Mouse (Mus musculus) ovary, postnatal 10 days (tissue): ENCODE measurements around the gene Pkd1.

Experiments
- DNase-seq: peaks from one replicate; pipeline ENCODE4 v3.0.0; 2022; ENCODE audit warnings: low spot score

Pkd1 gene

DNA sequence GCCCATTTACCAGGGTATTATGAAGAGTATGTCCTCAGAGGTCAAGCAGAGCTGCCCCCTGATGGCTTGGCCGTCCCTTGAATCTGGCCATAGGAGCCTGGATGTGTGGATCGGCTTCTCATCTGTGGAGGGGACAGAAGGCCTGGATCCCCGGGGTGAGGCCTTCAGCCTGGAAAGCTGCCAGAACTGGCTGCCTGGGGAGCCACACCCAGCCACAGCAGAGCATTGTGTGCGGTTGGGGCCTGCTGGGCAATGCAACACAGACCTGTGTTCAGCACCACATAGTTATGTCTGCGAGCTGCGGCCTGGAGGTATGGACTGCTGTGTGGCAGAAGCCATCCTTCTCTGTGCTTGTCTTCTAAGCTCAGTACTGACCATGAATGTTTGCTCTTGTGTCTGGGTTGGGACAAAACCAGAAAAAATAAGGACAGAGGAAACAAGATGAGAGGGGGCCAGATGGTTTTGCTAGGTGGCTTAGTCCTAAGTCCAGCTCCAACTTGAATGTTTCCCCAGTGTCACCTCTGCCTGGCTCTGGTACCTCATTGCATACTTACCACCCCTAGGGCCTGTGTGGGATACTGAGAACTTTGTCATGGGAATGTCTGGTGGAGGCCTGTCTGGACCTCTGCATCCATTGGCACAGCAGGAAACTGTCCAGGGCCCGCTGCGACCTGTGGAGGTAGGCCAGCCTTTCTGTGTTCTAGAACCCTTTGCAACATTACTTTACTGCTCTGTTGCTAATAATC, 17.6 kb downstream of the Pkd1 start:
- DNase-seq, result no peak

DNA sequence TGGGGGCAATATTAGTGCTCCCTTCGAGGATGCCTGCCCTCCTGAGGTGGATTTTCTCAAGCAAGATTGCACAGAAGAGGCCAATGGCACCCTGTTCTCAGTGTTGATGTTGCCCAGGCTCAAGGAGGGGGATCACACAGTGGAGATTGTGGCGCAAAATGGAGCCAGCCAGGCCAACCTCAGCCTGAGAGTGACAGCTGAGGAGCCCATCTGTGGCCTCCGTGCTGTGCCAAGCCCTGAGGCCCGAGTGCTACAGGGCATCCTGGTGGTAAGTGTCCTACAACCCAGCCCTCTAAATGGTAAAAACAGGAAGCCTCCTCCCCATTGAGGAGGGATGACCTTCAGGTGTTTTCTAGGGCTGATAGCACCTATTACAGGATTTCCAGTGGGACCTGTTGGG, 20.2 kb downstream of the Pkd1 start:
- DNase-seq, result no peak

DNA sequence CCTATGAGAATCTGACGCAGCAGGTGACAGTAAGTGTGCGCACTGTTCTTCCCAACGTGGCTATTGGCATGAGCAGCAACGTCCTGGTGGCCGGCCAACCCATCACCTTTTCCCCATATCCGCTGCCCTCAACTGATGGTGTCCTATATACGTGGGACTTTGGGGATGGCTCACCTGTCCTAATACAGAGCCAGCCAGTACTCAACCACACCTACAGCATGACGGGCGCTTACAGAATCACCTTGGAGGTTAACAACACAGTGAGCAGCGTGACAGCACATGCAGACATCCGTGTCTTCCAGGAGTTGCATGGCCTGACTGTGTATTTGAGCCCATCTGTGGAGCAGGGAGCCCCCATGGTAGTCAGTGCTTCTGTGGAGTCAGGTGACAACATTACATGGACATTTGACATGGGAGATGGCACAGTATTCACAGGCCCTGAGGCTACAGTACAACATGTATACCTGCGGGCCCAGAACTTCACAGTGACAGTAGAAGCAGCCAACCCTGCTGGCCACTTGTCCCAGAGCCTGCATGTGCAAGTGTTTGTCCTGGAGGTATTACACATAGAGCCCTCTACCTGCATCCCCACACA, 23.1 kb downstream of the Pkd1 start:
- no peak for DNase-seq

DNA sequence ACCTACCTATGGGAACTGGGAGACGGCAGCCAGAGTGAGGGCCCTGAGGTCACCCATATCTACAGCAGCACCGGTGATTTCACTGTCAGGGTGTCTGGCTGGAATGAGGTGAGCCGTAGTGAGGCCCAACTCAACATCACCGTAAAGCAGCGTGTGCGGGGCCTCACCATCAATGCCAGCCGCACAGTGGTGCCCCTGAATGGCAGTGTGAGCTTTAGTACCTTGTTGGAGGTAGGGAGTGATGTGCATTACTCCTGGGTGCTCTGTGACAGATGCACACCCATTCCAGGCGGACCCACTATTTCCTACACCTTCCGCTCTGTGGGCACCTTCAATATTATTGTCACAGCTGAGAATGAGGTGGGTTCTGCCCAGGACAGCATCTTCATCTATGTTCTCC, 24.2 kb downstream of the Pkd1 start:
- DNase-seq, result no peak

DNA sequence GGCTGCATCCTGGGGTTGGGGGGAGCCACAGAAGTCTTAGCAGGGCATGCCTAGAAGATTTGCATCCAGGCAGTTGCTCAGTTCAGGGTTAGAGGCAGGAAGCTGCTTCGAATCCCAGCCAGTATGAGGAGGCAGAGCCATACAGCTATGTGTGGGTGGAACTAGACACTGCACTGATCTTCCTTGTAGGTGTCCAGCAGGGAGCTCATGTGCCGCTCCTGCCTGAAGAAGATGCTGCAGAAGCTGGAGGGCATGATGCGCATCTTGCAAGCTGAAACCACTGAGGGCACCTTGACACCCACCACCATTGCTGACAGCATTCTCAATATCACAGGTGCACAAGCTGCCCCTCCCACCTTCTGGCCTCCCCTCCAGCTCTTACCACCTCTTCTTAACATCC, 29.9 kb downstream of the Pkd1 start:
- no peak for DNase-seq

DNA sequence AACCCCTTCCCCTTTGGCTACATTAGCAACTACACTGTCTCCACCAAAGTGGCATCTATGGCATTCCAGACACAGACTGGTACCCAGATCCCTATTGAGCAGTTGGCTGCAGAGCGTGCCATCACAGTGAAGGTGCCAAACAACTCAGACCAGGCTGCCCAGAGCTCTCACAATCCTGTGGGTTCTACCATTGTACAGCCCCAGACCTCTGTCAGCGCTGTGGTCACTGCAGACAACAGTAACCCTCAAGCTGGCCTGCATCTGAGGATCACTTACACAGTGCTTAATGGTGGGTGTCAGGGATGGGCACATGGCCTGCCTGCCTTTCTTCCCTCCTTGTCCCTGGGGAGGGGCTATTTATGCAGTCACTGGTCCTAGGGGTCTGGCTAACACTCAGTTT, 30.7 kb downstream of the Pkd1 start:
- no peak for DNase-seq

DNA sequence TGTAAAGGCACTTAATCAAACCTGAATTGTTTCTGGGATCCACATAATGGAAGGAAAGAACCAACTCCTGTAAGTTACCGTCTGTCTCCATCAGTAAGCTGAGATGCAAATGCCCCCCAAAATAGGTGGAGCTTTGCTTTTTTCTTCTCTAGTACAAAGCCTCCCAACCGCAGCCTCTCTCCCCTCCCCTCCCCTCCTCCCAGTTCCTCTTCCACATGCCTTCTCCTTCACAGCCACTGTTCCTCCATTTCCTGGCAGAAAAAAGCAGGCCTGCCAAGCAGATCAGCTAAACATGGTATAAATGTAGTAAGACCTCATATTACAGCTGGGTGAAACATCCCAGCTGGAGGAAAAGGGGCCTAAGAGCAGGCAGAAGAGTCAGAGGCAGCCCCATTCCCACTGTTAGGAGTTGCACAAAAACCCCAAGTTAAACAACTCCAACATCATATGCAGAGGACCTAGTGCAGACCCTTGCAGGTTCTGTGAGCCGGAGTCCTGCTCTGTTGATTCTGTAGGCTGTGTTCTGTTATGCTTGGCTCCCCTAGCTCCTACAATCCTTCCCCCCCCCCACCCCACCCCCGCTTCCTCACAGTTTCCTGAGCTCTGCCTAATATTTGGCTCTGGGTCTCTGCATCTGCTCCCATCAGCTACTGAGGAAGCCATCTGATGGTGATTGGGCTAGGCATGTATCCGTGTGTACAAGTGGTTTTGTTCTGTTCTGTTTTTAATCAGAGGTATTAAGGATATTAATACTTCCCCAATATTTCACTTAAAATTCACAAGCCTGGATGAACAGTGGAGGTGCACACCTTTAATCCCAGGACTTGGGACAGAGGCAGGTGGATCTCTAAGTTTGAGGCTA, 34.2 kb downstream of the Pkd1 start:
- no peak for DNase-seq

DNA sequence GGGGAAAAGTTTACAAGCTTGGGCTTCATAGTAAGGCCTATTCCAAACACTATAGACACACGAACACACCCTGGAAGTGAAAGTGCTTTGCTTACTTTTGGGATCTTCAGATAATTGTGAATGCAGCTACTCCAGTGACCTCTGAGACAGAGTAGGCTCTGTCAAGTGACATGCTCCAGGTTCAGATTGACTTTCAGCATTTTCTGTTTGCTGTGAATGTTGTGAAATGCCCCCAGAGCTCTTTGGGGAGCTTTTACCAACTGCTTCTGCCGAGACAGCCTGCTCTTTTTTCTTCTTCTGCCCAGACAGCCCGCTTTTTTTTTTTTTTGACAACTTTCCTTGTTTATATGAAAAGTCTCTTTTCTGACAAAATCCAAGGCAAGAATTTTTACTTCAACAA, 34.9 kb downstream of the Pkd1 start:
- DNase-seq, result no peak

DNA sequence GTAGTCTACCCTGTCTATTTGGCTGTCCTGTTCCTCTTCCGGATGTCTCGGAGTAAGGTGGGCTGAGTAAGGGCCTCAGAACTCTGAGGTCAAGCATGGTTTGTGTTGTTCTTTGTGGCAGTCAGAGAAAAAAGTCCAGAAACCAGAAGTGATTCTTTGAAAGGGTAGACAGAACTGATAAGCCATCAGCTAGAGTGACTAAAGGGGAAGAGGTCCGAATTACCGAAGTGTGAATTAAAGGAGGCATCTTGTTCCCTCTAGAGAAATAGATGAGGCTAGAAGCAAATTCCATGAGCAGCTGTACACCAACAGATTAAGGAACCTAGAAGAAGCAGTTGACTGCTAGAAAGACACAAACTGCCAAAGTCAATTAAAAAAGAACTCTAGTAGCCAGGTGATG, 36.9 kb downstream of the Pkd1 start:
- DNase-seq, result no peak

DNA sequence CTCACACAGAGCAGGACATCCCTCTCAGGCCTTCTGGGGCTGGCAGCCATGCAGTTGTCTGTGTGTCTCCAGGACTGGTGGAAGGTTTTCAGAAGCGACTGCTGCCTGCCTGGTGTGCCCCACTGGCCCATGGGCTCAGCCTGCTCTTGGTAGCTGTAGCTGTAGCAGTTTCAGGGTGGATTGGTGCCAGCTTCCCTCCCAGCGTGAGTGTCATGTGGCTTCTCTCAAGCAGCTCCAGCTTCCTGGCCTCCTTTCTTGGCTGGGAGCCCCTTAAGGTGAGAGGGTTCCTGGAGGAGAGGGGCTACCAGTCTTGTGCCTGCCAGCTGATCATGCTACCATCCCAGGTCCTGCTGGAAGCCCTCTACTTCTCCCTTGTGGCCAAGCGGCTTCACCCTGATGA, 41.3 kb downstream of the Pkd1 start:
- DNase-seq, result no peak

DNA sequence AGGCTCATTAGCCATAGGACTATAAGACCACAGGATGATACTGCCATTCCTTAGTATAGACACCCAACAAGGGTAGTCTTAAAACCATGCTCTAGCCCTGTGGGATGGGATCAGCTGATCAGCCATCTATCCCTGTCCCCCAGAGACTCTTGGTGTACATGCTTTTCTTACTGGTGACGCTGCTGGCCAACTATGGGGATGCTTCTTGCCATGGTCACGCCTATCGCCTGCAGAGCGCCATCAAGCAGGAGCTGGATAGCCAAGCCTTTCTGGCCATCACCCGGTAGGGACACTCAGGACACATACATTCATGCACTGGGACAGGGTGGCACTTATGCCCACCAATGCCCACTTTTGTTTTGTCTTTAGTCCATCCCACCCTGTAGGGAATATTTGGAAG, 42.1 kb downstream of the Pkd1 start:
- no peak for DNase-seq

DNA sequence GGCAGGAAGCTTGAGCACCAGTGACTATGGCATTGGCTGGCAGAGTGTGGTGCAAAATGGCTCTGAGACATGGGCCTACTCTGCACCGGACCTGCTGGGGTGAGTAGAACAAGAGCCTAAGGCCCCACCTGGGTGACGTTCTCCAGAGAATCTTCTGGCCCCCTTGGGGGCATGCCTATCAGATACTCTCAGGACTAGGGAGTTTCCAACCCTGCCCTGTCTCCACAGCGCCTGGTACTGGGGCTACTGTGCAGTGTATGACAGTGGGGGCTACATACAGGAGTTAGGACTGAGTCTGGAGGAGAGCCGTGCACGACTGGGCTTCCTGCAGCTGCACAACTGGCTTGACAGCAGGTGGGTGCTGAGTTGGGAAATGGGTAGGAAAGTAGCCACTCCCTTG, 43.6 kb downstream of the Pkd1 start:
- DNase-seq, result no peak

DNA sequence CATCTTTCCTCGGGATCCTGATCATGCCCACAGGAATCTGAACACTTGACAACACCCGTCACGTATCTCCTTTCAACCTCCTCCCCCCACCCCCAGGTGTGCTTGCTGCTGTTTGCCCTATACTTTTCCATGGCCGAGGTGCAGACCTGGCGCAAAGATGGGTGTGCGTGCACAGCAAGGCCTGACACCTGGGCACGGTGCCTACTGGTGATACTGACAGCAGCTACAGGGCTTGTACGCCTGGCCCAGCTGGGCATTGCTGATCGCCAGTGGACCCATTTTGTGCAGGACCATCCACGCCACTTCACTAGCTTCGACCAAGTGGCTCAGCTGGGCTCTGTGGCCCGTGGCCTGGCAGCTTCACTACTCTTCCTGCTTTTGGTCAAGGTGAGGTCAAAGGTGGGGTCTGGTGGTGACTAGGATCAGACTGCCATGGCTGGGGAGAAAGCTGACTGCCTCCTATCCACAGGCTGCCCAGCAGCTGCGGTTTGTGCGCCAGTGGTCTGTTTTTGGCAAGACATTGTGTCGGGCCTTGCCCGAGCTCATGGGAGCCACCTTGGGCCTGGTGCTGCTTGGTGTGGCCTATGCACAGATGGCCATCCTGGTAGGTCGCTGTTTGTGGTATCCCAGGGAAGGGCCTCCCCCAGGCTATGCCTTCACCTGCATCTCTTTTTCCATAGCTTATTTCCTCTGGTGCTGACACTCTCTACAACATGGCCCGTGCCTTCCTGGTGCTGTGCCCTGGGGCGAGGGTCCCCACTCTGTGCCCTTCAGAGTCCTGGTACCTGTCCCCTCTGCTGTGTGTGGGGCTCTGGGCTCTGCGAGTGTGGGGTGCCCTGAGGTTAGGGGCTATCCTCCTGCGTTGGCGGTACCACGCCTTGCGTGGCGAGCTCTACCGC, 44.6 kb downstream of the Pkd1 start:
- no peak for DNase-seq

DNA sequence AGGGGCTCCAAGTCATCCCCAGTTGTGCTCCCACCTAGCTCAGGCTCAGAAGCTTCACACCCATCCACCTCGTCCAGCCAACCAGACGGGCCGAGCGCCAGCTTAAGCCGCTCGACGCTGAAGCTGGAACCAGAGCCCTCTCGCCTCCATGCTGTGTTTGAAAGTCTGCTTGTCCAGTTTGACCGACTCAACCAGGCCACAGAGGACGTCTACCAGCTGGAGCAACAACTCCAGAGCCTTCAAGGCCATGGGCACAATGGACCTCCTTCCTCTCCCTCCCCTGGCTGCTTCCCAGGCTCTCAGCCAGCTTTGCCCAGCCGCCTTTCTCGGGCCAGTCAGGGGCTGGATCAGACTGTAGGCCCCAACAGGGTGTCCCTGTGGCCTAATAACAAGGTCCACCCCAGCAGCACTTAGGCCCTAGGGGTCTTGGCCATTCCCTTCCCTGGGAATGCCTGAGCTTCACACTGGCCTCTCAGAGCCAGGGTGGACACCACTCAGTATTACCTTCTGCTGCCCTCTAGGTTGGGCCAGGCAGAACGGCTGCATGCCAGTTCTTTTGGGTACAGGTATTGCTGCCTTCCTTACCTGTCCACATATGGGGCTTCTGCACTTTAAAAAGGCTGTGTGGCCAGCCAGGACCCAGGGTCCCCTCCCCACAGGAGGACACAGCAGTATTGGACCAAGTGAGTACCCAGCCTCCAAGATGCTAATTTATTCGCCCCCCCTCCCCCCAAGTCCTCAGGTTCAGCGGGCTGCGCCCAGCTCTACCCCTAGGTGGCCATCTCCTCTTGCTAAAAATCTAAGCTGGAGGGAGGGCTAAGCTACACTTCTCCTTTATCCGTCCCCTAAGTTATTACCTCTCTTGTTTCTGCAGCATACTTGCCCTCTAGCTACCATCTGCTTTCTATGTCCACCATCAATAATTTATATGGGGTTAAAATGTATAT, 45.8 kb downstream of the Pkd1 start:
- no peak for DNase-seq

DNA sequence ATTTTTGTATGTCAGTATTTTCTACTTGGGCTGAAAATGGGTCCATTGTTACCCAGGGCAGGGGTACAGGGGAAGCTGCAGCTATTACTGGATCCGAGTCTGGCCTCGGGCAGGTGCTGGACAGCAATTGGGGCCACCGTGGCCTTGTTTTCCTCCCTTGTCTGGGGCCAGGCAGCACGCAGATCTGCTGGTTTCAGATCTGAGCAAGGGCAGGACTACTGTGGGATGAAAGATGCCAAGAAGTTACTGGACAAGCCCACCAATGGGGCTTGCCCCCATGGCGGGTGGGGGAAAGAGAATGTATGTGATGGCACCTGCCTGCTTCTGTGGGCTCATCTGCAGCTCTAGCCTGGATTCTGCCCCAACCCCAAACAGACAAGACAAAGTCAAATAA, 46.4 kb downstream of the Pkd1 start:
- no peak for DNase-seq

DNA sequence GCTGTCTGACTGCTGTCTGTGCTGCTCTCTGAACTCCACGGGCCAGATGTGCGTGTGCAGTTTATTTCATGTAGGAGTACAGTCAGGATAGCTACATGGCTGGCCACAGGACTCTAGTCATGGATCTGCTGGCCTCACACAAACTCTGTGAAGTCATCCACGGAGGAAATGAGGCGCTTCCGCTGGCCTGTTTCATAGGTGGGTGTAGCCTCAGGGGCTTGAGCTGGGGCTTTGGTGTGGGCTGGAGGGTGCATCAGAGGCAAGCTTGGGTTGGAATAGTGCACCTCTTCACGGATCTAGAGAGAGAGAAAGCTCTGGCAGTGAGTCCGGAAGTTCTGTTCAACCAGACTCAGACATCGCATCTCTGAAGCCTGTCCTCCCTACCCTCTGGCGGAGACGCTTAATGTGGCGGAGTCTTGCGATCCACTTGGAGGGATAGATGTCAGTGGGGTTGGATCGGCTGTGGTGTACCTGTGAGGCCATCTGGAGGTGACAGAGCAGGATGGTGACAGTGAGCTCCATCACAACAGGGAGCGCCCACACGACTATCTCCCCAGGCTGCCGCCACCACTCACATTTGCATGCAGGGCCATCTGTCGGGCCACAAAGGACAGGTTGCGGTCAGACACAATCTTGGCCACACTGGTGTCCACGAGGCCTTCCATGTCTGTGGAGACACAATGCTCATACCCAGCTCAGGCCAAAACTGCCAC, 47.0 kb downstream of the Pkd1 start:
- DNase-seq, result no peak

DNA sequence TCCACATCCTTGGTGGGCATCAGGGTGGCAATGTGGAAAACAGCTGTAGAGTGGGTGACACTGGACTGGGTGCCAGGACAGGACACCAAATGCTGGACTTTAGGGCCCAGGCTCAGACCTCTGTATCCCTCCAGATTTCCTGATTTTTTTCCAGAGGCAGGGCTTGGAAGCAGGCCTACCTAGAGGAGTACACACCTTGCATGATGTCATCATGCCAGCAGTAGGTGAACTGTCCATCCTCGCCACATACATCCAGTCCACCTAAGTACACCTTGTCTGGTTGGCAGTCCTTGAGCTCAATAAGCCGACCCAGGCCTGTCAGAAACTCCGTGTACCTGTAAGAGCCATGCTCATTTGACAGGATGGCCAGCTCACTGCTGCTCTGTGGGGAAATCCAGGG, 48.4 kb downstream of the Pkd1 start:
- no peak for DNase-seq

DNA sequence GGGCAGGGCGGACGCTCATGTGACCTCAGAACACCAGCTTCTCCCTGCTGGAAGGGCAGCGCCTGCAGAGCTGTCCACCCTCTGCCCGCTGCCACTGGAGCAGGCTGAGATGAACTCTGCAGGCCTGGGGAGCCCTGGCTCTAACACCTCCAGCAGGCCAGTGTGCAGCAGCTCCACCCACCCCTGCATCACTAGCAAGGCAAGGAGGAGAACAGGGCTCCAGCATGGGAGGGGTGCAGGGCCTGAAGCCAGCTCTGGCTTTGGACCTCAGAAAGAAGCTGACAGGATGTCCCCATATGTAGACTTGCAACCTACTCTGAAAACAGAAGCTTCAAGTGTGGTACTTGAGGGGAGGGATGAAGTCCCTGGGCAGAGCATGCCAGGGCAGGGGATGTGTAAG, 50.9 kb downstream of the Pkd1 start:
- no peak for DNase-seq

DNA sequence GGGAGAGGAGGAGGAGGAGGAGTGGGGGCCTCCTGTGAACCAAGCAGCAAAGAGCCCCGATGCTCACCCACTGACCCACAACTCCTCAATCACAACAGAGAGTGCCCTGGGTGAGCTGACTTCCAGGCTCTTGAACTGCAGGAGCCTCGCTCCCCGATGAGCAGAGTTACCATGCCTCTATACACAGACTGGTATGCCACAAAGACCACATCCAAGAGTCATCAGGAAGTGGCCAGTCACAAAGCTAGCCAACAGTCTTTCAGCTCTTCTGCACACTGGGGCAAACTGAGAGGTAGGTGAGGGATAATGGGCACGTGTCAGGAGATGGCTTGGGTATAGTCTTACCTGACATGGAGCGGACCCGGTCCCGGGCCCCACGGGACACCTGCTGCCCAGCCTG, 54.3 kb downstream of the Pkd1 start:
- no peak for DNase-seq

DNA sequence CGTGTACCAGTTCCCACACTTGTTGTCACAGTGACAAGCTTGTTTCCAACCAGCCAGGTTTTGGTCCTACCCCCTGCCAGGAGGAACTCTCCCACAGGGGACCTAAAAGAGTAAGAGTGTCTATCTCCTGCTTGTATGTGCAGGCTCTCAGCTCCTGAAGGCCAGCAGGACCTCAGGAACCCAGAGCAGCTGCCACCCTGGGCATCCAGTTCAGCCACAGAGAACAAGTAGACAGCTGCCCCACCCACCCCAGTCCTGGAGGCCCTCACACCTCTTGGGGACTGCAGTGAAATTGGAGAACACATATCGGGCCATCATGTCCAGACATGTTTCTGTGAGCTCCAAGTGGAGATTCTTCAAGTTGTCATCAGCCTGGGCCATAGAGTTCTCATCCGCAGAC, 54.9 kb downstream of the Pkd1 start:
- no peak for DNase-seq
